Mouse (Mus musculus): Measurements from ENCODE around the gene G6pd2. TPM values are rescaled to one million over a fixed set of nuclear protein-coding genes. Genes with fewer than 3 reads are reported as not detected.

G6pd2 gene
- polyA plus RNA-seq (2015; fragmentation: Nextera tagmentation; extraction: Ambion mirVana), result not detected in 2 replicates

GRCm38 (mm10) chr5:61808516-61808915 is at the start of gene G6pd2:
G6pd2 (plus strand) TSS chr5:61808816.

Data from skeletal muscle tissue, postnatal 0 days (tissue).